ENCODE assay signal across 9 mouse cellular contexts in genomic region chr11:82950736-82951481, GRCm38 (mm10). TPM values are rescaled to one million over a fixed set of nuclear protein-coding genes. Genes with fewer than 3 reads are reported as not detected.
DNase-seq lines count a peak whose midpoint lies in the region; ATAC-seq and TF ChIP-seq lines count a peak whose summit lies in the region.
"Had no signal": no experiment of that assay in that cellular context is flagged by ENCODE, and none has a peak within 500 bp of the region (broad histone marks: within the 10 kb centered on the region; RNA-seq: fewer than 3 reads in every experiment).

Slfn5 (plus strand) TSS chr11:82951349.

- peak within 1 kb of the TSS; percentile 33; the same call in 1 of the 2 replicates for H3K27ac ChIP-seq in testis, adult 2 months (ENCODE audit: control insufficient read depth, insufficient read depth, low read depth, low read length)
- H3K27ac ChIP-seq in intestine, embryonic 14.5 days (ENCODE audit: low read depth), result no peak within 1 kb of the TSS
- peak within 1 kb of the TSS; percentile 72 for H3K27ac ChIP-seq in liver, postnatal 0 days (ENCODE audit: low read depth)

- TF ChIP-seq POLR2A in testis, adult 2 months (IDR thresholded peaks at IDR 0.05; ENCODE audit: control insufficient read depth, low read depth, low read length), result no peak

- 7% methylated on average over 10 of the region's 10 CpGs for WGBS in intestine, embryonic 14.5 days
- 20% methylated on average over 10 of the region's 10 CpGs for WGBS in liver, postnatal 0 days (ENCODE audit: insufficient replicate concordance)

- no peaks in the 10 kb centered on the region for H3K9me3 ChIP-seq in intestine, embryonic 14.5 days (ENCODE audit: control insufficient read depth, low read length)
- no peaks in the 10 kb centered on the region for H3K9me3 ChIP-seq in liver, postnatal 0 days (ENCODE audit: low read length)

- H3K4me3 ChIP-seq in testis, adult 2 months (ENCODE audit: control insufficient read depth, low read depth, low read length), result peak within 1 kb of the TSS; percentile 71
- no peak within 1 kb of the TSS for H3K4me3 ChIP-seq in intestine, embryonic 14.5 days (ENCODE audit: low read depth, low read length)
- H3K4me3 ChIP-seq in liver, postnatal 0 days (ENCODE audit: low read depth, low read length), result peak within 1 kb of the TSS; percentile 44

- no peak within 1 kb of the TSS for H3K9ac ChIP-seq in intestine, embryonic 14.5 days (ENCODE audit: low read length)
- H3K9ac ChIP-seq in liver, postnatal 0 days (replicated peaks), result peak within 1 kb of the TSS; percentile 33

- no peak for DNase-seq in testis, postnatal 10 days (ENCODE audit: low spot score)
- DNase-seq in gonadal fat pad, adult 2 months (ENCODE audit: low read depth), result no peak
- no peak for DNase-seq in intestine, embryonic 14.5 days (ENCODE audit: low spot score)
- no peak for DNase-seq in liver, postnatal 0 days
- peak; percentile 74 for DNase-seq in skeletal muscle tissue, adult 2 months (ENCODE audit: low read depth, low spot score)
- no peak for DNase-seq in spleen, postnatal 14 days (ENCODE audit: low spot score in 2 of 2)
- no peak for DNase-seq in left cerebral cortex, postnatal 25 days (ENCODE audit: low spot score in 2 of 2)

- peaks cover 10% of the 10 kb centered on the region for H3K4me1 ChIP-seq in testis, adult 2 months (ENCODE audit: control insufficient read depth, insufficient read depth, low read length)
- no peaks in the 10 kb centered on the region; the same call in 1 of the 2 replicates for H3K4me1 ChIP-seq in intestine, embryonic 14.5 days (replicated peaks; ENCODE audit: control insufficient read depth, insufficient read depth, low read length)
- H3K4me1 ChIP-seq in liver, postnatal 0 days (ENCODE audit: insufficient read depth), result peaks cover 9% of the 10 kb centered on the region; the same call in 1 of the 2 replicates

- TF ChIP-seq EP300 in liver, postnatal 0 days (IDR thresholded peaks at IDR 0.05; ENCODE audit: low read depth), result no peak

- H3K4me2 ChIP-seq in intestine, embryonic 14.5 days (ENCODE audit: low read length), result peak within 1 kb of the TSS; percentile 12
- peak within 1 kb of the TSS; percentile 57 for H3K4me2 ChIP-seq in liver, postnatal 0 days (ENCODE audit: low read depth, low read length)

- intact Hi-C loops in left cerebral cortex, postnatal 25 days (cut with DNase I), result no loop called here

- TF ChIP-seq CTCF in testis, adult 2 months (IDR thresholded peaks at IDR 0.05; ENCODE audit: control insufficient read depth, insufficient read depth, insufficient replicate concordance, low read depth, low read length), result no peak
- TF ChIP-seq CTCF in liver, postnatal 0 days (IDR thresholded peaks at IDR 0.05; ENCODE audit: low read depth), result no peak

- peaks cover 3% of the 10 kb centered on the region; the same call in 1 of the 2 replicates for H3K27me3 ChIP-seq in testis, adult 2 months (ENCODE audit: control insufficient read depth, insufficient read depth, low read length)
- H3K27me3 ChIP-seq in intestine, embryonic 14.5 days (replicated peaks; ENCODE audit: control insufficient read depth, insufficient read depth, low read length), result peaks cover 52% of the 10 kb centered on the region
- peaks cover 35% of the 10 kb centered on the region for H3K27me3 ChIP-seq in liver, postnatal 0 days (ENCODE audit: insufficient read depth, low read length)
- H3K27me3 ChIP-seq: CH12.LX had no signal

- H3K36me3 ChIP-seq in testis, adult 2 months (ENCODE audit: control insufficient read depth, insufficient read depth, low read length), result no peaks in the 10 kb centered on the region
- H3K36me3 ChIP-seq in intestine, embryonic 14.5 days (ENCODE audit: control insufficient read depth, insufficient read depth, low read length), result no peaks in the 10 kb centered on the region
- H3K36me3 ChIP-seq in liver, postnatal 0 days (replicated peaks; ENCODE audit: insufficient read depth, low read length), result no peaks in the 10 kb centered on the region

- ATAC-seq in intestine, embryonic 14.5 days (replicated peaks; ENCODE audit: low FRiP score, low TSS enrichment, low read depth), result no peak
- ATAC-seq in liver, postnatal 0 days, result no peak

RNA-seq across cellular contexts. Expression of gene Slfn5, which starts in this region (rescaled TPM):
- 1.7 and 3.5 TPM in 2 replicates for polyA plus RNA-seq in testis, adult 2 months (2012; rRNA removed)
- polyA plus RNA-seq in gonadal fat pad, adult 2 months (2012; rRNA removed), result 16.2 and 18.3 TPM in 2 replicates
- 1.3 and 1.6 TPM in 2 replicates for polyA plus RNA-seq in intestine, embryonic 14.5 days (2014; fragmentation: Nextera tagmentation; extraction: Ambion mirVana)
- polyA plus RNA-seq in liver, postnatal 0 days (2015; fragmentation: Nextera tagmentation; extraction: Ambion mirVana), result 4.5 and 5.1 TPM in 2 replicates
- total RNA-seq in left cerebral cortex, postnatal 25 days (2021), result 1 to 10 TPM; 4.4 to 4.5 TPM
